Mouse (Mus musculus): Measurements from ENCODE around the gene Hdhd5. TPM values are rescaled to one million over a fixed set of nuclear protein-coding genes. Genes with fewer than 3 reads are reported as not detected.

The Hdhd5 gene
- 100 to 1,000 TPM; 110 to 129 TPM for polyA plus RNA-seq (2017; shearing (Covaris generic))

GRCm38 (mm10) chr6:120531020-120531965, at the start of gene Hdhd5:
TSS of gene Hdhd5 (minus strand) at chr6:120531319.

GRCm38 (mm10) chr6:120493374-120494181, 37.5 kb downstream of the Hdhd5 start, which contains the start of gene Tmem121b:
TSS of gene Tmem121b (minus strand) at chr6:120493807.

GRCm38 (mm10) chr6:120463086-120463871, 67.8 kb downstream of the Hdhd5 start, which contains the start of gene Il17ra:
TSS of gene Il17ra (plus strand) at chr6:120463247.

Other genes starting within 250 kb of the Hdhd5 start
- not detected for gene D330020A13Rik, start 237.0 kb downstream of the Hdhd5 start, polyA plus RNA-seq (2017; shearing (Covaris generic))
- gene B4galnt3, start 236.8 kb downstream of the Hdhd5 start, polyA plus RNA-seq (2017; shearing (Covaris generic)): under 1 TPM; 0.30 to 0.69 TPM
- gene Kdm5a, start 167.2 kb downstream of the Hdhd5 start, polyA plus RNA-seq (2017; shearing (Covaris generic)): 10 to 100 TPM; 90.4 to 90.5 TPM
- 10 to 100 TPM in 1 of 2 experiments, 1 to 10 TPM in 1; 8.4 to 11.4 TPM for gene Ccdc77, start 166.9 kb downstream of the Hdhd5 start, polyA plus RNA-seq (2017; shearing (Covaris generic))
- gene Il17ra, start 68.1 kb downstream of the Hdhd5 start, polyA plus RNA-seq (2017; shearing (Covaris generic)): 100 to 1,000 TPM; 125 to 177 TPM
- 1 to 10 TPM; 1.8 to 5.3 TPM for gene Tmem121b, start 37.5 kb downstream of the Hdhd5 start, polyA plus RNA-seq (2017; shearing (Covaris generic))
- 1 to 10 TPM; 1.1 to 4.3 TPM for gene Cecr2, start 135.1 kb upstream of the Hdhd5 start, polyA plus RNA-seq (2017; shearing (Covaris generic))
- under 1 TPM in 1 of 2 experiments, not detected in 1; 0.08 TPM for gene Slc25a18, start 242.3 kb upstream of the Hdhd5 start, polyA plus RNA-seq (2017; shearing (Covaris generic))